In genomic region chr17:78248197-78248596, GRCm38 (mm10) we compare ENCODE assay signal across 18 mouse cellular contexts. TPM values are rescaled to one million over a fixed set of nuclear protein-coding genes. Genes with fewer than 3 reads are reported as not detected.
DNase-seq lines count a peak whose midpoint lies in the region; ATAC-seq lines count a peak whose summit lies in the region.
"Had no signal": no experiment of that assay in that cellular context is flagged by ENCODE, and none has a peak within 500 bp of the region (broad histone marks: within the 10 kb centered on the region; RNA-seq: fewer than 3 reads in every experiment).

No protein-coding gene starts in this region.

- peaks cover 51% of the 10 kb centered on the region for H3K4me1 ChIP-seq in kidney, embryonic 16.5 days (ENCODE audit: insufficient read depth, low read length)
- peaks cover 6% of the 10 kb centered on the region for H3K4me1 ChIP-seq in liver, embryonic 16.5 days (ENCODE audit: control insufficient read depth, low read depth, low read length)

- peak overlapping the region; percentile 4; the same call in 1 of the 2 replicates for H3K27ac ChIP-seq in kidney, embryonic 16.5 days (ENCODE audit: low read length)
- H3K27ac ChIP-seq in liver, embryonic 16.5 days (ENCODE audit: low read length) = no peak overlapping the region
- H3K27ac ChIP-seq: embryonic facial prominence, embryonic 10.5 days; layer of hippocampus, adult 2 months; midbrain, embryonic 15.5 days; stomach, postnatal 0 days had no signal

- no peak overlapping the region for H3K9ac ChIP-seq in kidney, embryonic 16.5 days (replicated peaks; ENCODE audit: low read length)
- no peak overlapping the region for H3K9ac ChIP-seq in liver, embryonic 16.5 days (ENCODE audit: low read depth, low read length)
- H3K9ac ChIP-seq: heart, embryonic 12.5 days; midbrain, embryonic 15.5 days had no signal

- no peak for DNase-seq in kidney, postnatal 36 days
- peak; percentile 15 for DNase-seq in c-Kit-positive CD71-positive TER-119-positive erythroid progenitor cells, embryonic 14.5 days (ENCODE audit: low spot score)
- DNase-seq in embryo, embryonic 9.5 days (ENCODE audit: extremely low spot score) = no peak
- no peak for DNase-seq in cerebellum, postnatal 14 days
- DNase-seq: adrenal gland, postnatal 36 days; cerebellum, postnatal 25 days; gastrocnemius, postnatal 10 days; lung, postnatal 14 days; right cerebral cortex, postnatal 4 days; thymus, postnatal 14 days had no signal

- no peaks in the 10 kb centered on the region for H3K36me3 ChIP-seq in kidney, embryonic 16.5 days (ENCODE audit: insufficient read depth, low read length)
- H3K36me3 ChIP-seq in liver, embryonic 16.5 days (ENCODE audit: control insufficient read depth, insufficient read depth) = no peaks in the 10 kb centered on the region
- H3K36me3 ChIP-seq: embryonic facial prominence, embryonic 10.5 days; heart, embryonic 12.5 days; midbrain, embryonic 15.5 days had no signal

- no peaks in the 10 kb centered on the region for H3K9me3 ChIP-seq in kidney, embryonic 16.5 days (ENCODE audit: low read length)
- H3K9me3 ChIP-seq in liver, embryonic 16.5 days (replicated peaks; ENCODE audit: control insufficient read depth, low read length) = no peaks in the 10 kb centered on the region
- H3K9me3 ChIP-seq: embryonic facial prominence, embryonic 10.5 days; heart, embryonic 12.5 days; midbrain, embryonic 15.5 days had no signal

- H3K4me3 ChIP-seq in kidney, embryonic 16.5 days (ENCODE audit: low read length) = no peak overlapping the region
- H3K4me3 ChIP-seq in liver, embryonic 16.5 days (ENCODE audit: low read depth, low read length) = no peak overlapping the region
- H3K4me3 ChIP-seq: embryonic facial prominence, embryonic 10.5 days; heart, embryonic 12.5 days; layer of hippocampus, adult 2 months; midbrain, embryonic 15.5 days had no signal

- WGBS in kidney, embryonic 16.5 days = 44% methylated on average over 5 of the region's 5 CpGs
- WGBS in liver, embryonic 16.5 days (ENCODE audit: insufficient replicate concordance) = 35% methylated on average over 5 of the region's 5 CpGs

- no peak for ATAC-seq in kidney, embryonic 16.5 days (ENCODE audit: low FRiP score, low TSS enrichment)
- ATAC-seq in activated CD4-positive, CD25-positive, alpha-beta regulatory T cell, adult 4 months = peak; percentile 8
- ATAC-seq in liver, embryonic 16.5 days (ENCODE audit: low read depth) = no peak
- ATAC-seq: midbrain, embryonic 15.5 days had no signal

- H3K27me3 ChIP-seq in kidney, embryonic 16.5 days (ENCODE audit: insufficient read depth, low read length) = no peaks in the 10 kb centered on the region
- no peaks in the 10 kb centered on the region for H3K27me3 ChIP-seq in liver, embryonic 16.5 days (ENCODE audit: control insufficient read depth, insufficient read depth, low read depth, low read length)
- H3K27me3 ChIP-seq: heart, embryonic 12.5 days; midbrain, embryonic 15.5 days had no signal

- no peak overlapping the region for H3K4me2 ChIP-seq in kidney, embryonic 16.5 days (replicated peaks; ENCODE audit: low read depth, low read length)
- peak overlapping the region; percentile 35; the same call in 1 of the 2 replicates for H3K4me2 ChIP-seq in liver, embryonic 16.5 days (ENCODE audit: low read depth, low read length)
- H3K4me2 ChIP-seq: heart, embryonic 12.5 days; midbrain, embryonic 15.5 days had no signal

RNA-seq across cellular contexts. Expression of gene Crim1, which starts 48.1 kb away (rescaled TPM):
- polyA plus RNA-seq in kidney, embryonic 16.5 days (2015; fragmentation: Nextera tagmentation; extraction: Ambion mirVana) = 5.3 and 5.4 TPM in 2 replicates
- polyA plus RNA-seq in activated CD4-positive, CD25-positive, alpha-beta regulatory T cell, adult 4 months (2017; shearing (Covaris generic)) = 1 to 10 TPM; 5.6 to 7.7 TPM
- 0.41 and 0.63 TPM in 2 replicates for polyA plus RNA-seq in liver, embryonic 16.5 days (2015; fragmentation: Nextera tagmentation; extraction: Ambion mirVana)
